Mouse (Mus musculus) forebrain, postnatal 0 days (tissue): Measurements from ENCODE around the gene Tagap1. TPM values are rescaled to one million over a fixed set of nuclear protein-coding genes. Genes with fewer than 3 reads are reported as not detected.
"Not testable (repeated sequence)": the region's sequence is repeated elsewhere in the genome, so short reads cannot be mapped to it uniquely, and the experiment has no call there.

Experiments
- ATAC-seq: fragments of 200-750 bp; cut with Nextera tagmentation; 2 replicates; pipeline ENCODE4 v1.8.0; 2017; ENCODE audit warnings: mild to moderate bottlenecking, moderate library complexity
- DNase-seq: peaks from one replicate; pipeline ENCODE4 v3.0.0-alpha.2; 2015
- H3K27ac ChIP-seq: fragments of 300-500 bp; sonication (generic); 2 replicates; pipeline ENCODE4 v1.5.1; 2014; ENCODE audit warnings: low read depth, mild to moderate bottlenecking, antibody characterized with exemption, low read length, moderate library complexity, mixed read lengths
- H3K27me3 ChIP-seq: fragments of 300-500 bp; sonication (generic); 2 replicates; pipeline ENCODE4 v1.6.1; 2014; ENCODE audit warnings: mild to moderate bottlenecking, low read length, mixed read lengths; ENCODE audit not compliant: insufficient read depth
- H3K36me3 ChIP-seq: fragments of 300-500 bp; sonication (generic); 2 replicates; pipeline ENCODE4 v1.6.1; 2014; ENCODE audit warnings: mild to moderate bottlenecking, moderate library complexity; ENCODE audit not compliant: insufficient read depth
- H3K4me1 ChIP-seq: fragments of 300-500 bp; sonication (generic); 2 replicates; pipeline ENCODE4 v1.6.1; 2014; ENCODE audit warnings: antibody characterized with exemption; ENCODE audit not compliant: insufficient read depth
- H3K4me2 ChIP-seq: fragments of 300-500 bp; sonication (generic); 2 replicates; pipeline ENCODE4 v1.6.1; 2014; ENCODE audit warnings: low read depth, mild to moderate bottlenecking, moderate library complexity
- H3K4me3 ChIP-seq: fragments of 300-500 bp; sonication (generic); 2 replicates; pipeline ENCODE4 v1.5.1; 2014; ENCODE audit warnings: low read depth, low read length, mixed read lengths
- H3K9ac ChIP-seq: fragments of 300-500 bp; sonication (generic); 2 replicates; pipeline ENCODE4 v1.6.1; 2014; ENCODE audit warnings: mild to moderate bottlenecking
- H3K9me3 ChIP-seq: fragments of 300-500 bp; sonication (generic); 2 replicates; pipeline ENCODE4 v1.6.1; 2016; ENCODE audit warnings: low read length
- WGBS: fragments of 180-500 bp; shearing (Covaris S2); extraction: QIAGEN DNeasy Blood & Tissue Kit; methylation state at CpG from one replicate; pipeline ENCODE4 v1.1.7; 2014; 5-methylcytosine and 5-hydroxymethylcytosine counted together
- polyA plus RNA-seq: library from polyadenylated mRNA; unstranded; fragments of >200 nt; fragmentation: Nextera tagmentation; extraction: Ambion mirVana; gene quantifications from 2 replicates; pipeline ENCODE4 v1.2.1, GENCODE M21; 2015
- total RNA-seq: library from RNA; depleted of rRNA; stranded (reverse); fragments of >200 nt; gene quantifications from 2 replicates; pipeline ENCODE4 v1.2.3, GENCODE M21; 2014; rRNA removed

Tagap1 gene
- 42.7 and 42.9 TPM in 2 replicates for total RNA-seq
- polyA plus RNA-seq, result 35.5 and 46.2 TPM in 2 replicates

GRCm38 (mm10) chr17:6960776-6961175 is at the start of gene Tagap1:
Gene Tagap1 (minus strand): TSS chr17:6961156.
- not testable (repeated sequence) for H3K9me3 ChIP-seq

GRCm38 (mm10) chr17:7009901-7010300 is 48.9 kb upstream of the Tagap1 start:
- ATAC-seq, H3K27me3 ChIP-seq, H3K4me2 ChIP-seq, H3K36me3 ChIP-seq, H3K27ac ChIP-seq, H3K9me3 ChIP-seq, H3K9ac ChIP-seq, H3K4me3 ChIP-seq, DNase-seq, H3K4me1 ChIP-seq: not testable (repeated sequence)
- WGBS, result 79% methylated on average over 4 of the region's 9 CpGs

More at GRCm38 (mm10) chr17:6960776-6961175, at the start of gene Tagap1:
- DNase-seq, result peak; percentile 10
- H3K9ac ChIP-seq, result peak within 1 kb of the TSS; percentile 50
- 3% methylated on average over 41 of the region's 51 CpGs for WGBS
- peak within 1 kb of the TSS; percentile 40 for H3K4me3 ChIP-seq
- not testable (repeated sequence) for ATAC-seq, H3K36me3 ChIP-seq, H3K4me1 ChIP-seq, H3K27ac ChIP-seq, H3K27me3 ChIP-seq
- H3K4me2 ChIP-seq, result peak within 1 kb of the TSS; percentile 46

GRCm38 (mm10) chr17:7009440-7009839 is 48.5 kb upstream of the Tagap1 start:
- not testable (repeated sequence) for H3K4me1 ChIP-seq, H3K4me3 ChIP-seq, H3K9me3 ChIP-seq, ATAC-seq, H3K27ac ChIP-seq, H3K36me3 ChIP-seq, H3K9ac ChIP-seq, H3K4me2 ChIP-seq, H3K27me3 ChIP-seq, DNase-seq
- no CpG with 5 or more reads among the region's 7 CpGs for WGBS

- H3K9me3 ChIP-seq, DNase-seq, H3K27me3 ChIP-seq, H3K27ac ChIP-seq, H3K4me2 ChIP-seq, H3K36me3 ChIP-seq, H3K9ac ChIP-seq, H3K4me3 ChIP-seq, H3K4me1 ChIP-seq, ATAC-seq: not testable (repeated sequence)
These were observed 47.9 kb upstream of the Tagap1 start for GRCm38 (mm10) chr17:7008885-7009284.

GRCm38 (mm10) chr17:7005646-7006045 is 44.7 kb upstream of the Tagap1 start:
- H3K4me1 ChIP-seq, H3K4me2 ChIP-seq, DNase-seq, ATAC-seq, H3K4me3 ChIP-seq, H3K36me3 ChIP-seq, H3K9me3 ChIP-seq, H3K27me3 ChIP-seq, H3K27ac ChIP-seq, H3K9ac ChIP-seq: not testable (repeated sequence)
- 21% methylated on average over 3 of the region's 4 CpGs for WGBS

- H3K27me3 ChIP-seq, H3K9ac ChIP-seq, DNase-seq, H3K36me3 ChIP-seq, H3K27ac ChIP-seq, H3K9me3 ChIP-seq, H3K4me1 ChIP-seq, H3K4me3 ChIP-seq, H3K4me2 ChIP-seq, ATAC-seq: not testable (repeated sequence)
- WGBS, result no CpG with 5 or more reads among the region's 3 CpGs
These were observed 42.4 kb upstream of the Tagap1 start for GRCm38 (mm10) chr17:7003392-7003791.

- not testable (repeated sequence) for H3K9me3 ChIP-seq, H3K27me3 ChIP-seq, H3K4me1 ChIP-seq, H3K27ac ChIP-seq, H3K4me3 ChIP-seq, DNase-seq, H3K4me2 ChIP-seq, H3K9ac ChIP-seq, ATAC-seq, H3K36me3 ChIP-seq
- WGBS, result 77% methylated on average over 8 of the region's 12 CpGs
These were observed 41.0 kb upstream of the Tagap1 start for GRCm38 (mm10) chr17:7001790-7002585.

- H3K4me1 ChIP-seq, DNase-seq, H3K9ac ChIP-seq, H3K27ac ChIP-seq, ATAC-seq, H3K27me3 ChIP-seq, H3K4me3 ChIP-seq, H3K9me3 ChIP-seq, H3K36me3 ChIP-seq, H3K4me2 ChIP-seq: not testable (repeated sequence)
- 100% methylated on average over 1 of the region's 7 CpGs for WGBS
These were observed 37.0 kb upstream of the Tagap1 start for GRCm38 (mm10) chr17:6997778-6998490.

GRCm38 (mm10) chr17:6996826-6997225 is 35.9 kb upstream of the Tagap1 start:
- not testable (repeated sequence) for H3K9ac ChIP-seq, H3K36me3 ChIP-seq, H3K27ac ChIP-seq, H3K4me2 ChIP-seq, H3K9me3 ChIP-seq, H3K27me3 ChIP-seq, H3K4me3 ChIP-seq, DNase-seq, ATAC-seq, H3K4me1 ChIP-seq
- WGBS, result 82% methylated on average over 8 of the region's 8 CpGs

- H3K9ac ChIP-seq, H3K4me2 ChIP-seq, DNase-seq, H3K27ac ChIP-seq, H3K36me3 ChIP-seq, H3K4me3 ChIP-seq, H3K9me3 ChIP-seq, H3K27me3 ChIP-seq, H3K4me1 ChIP-seq, ATAC-seq: not testable (repeated sequence)
- WGBS, result no CpG with 5 or more reads among the region's 6 CpGs
These were observed 34.5 kb upstream of the Tagap1 start for GRCm38 (mm10) chr17:6995504-6995903.
